Mouse (Mus musculus) neural tube, embryonic 15.5 days (tissue): ENCODE measurements around the gene Gm47955. TPM values are rescaled to one million over a fixed set of nuclear protein-coding genes. Genes with fewer than 3 reads are reported as not detected.
"Not testable (repeated sequence)": the region's sequence is repeated elsewhere in the genome, so short reads cannot be mapped to it uniquely, and the experiment has no call there.

Experiments
- ATAC-seq: fragments of 200-750 bp; cut with Nextera tagmentation; 2 replicates; pipeline ENCODE4 v1.8.0; 2017; ENCODE audit warnings: mild to moderate bottlenecking, moderate TSS enrichment, moderate library complexity; ENCODE audit not compliant: low FRiP score
- H3K27ac ChIP-seq: fragments of 300-500 bp; sonication (generic); replicated peaks from 2 replicates; pipeline ENCODE4 v1.5.1; 2015; ENCODE audit warnings: mild to moderate bottlenecking, inconsistent platforms
- H3K27me3 ChIP-seq: fragments of 300-500 bp; sonication (generic); replicated peaks from 2 replicates; pipeline ENCODE4 v1.6.1; 2015; ENCODE audit warnings: inconsistent platforms
- H3K36me3 ChIP-seq: fragments of 300-500 bp; sonication (generic); 2 replicates; pipeline ENCODE4 v1.6.1; 2015; ENCODE audit warnings: inconsistent platforms
- H3K4me1 ChIP-seq: fragments of 300-500 bp; sonication (generic); 2 replicates; pipeline ENCODE4 v1.6.1; 2015; ENCODE audit warnings: inconsistent platforms
- H3K4me2 ChIP-seq: fragments of 300-500 bp; sonication (generic); 2 replicates; pipeline ENCODE4 v1.6.1; 2015; ENCODE audit warnings: inconsistent platforms, mild to moderate bottlenecking, moderate library complexity
- H3K4me3 ChIP-seq: fragments of 300-500 bp; sonication (generic); replicated peaks from 2 replicates; pipeline ENCODE4 v1.5.1; 2015; ENCODE audit warnings: mild to moderate bottlenecking, inconsistent platforms
- H3K9ac ChIP-seq: fragments of 300-500 bp; sonication (generic); replicated peaks from 2 replicates; pipeline ENCODE4 v1.6.1; 2015; ENCODE audit warnings: mild to moderate bottlenecking, inconsistent platforms
- H3K9me3 ChIP-seq: fragments of 300-500 bp; sonication (generic); replicated peaks from 2 replicates; pipeline ENCODE4 v1.6.1; 2016; ENCODE audit warnings: inconsistent platforms
- WGBS: fragments of 180-500 bp; shearing (Covaris S2); methylation state at CpG from one replicate; pipeline ENCODE4 v1.1.7; 2015; ENCODE audit warnings: mixed read lengths; 5-methylcytosine and 5-hydroxymethylcytosine counted together
- polyA plus RNA-seq: library from polyadenylated mRNA; unstranded; fragments of >200 nt; fragmentation: Nextera tagmentation; extraction: Ambion mirVana; gene quantifications from 2 replicates; pipeline ENCODE4 v1.2.1, GENCODE M21; 2015

The Gm47955 gene
- polyA plus RNA-seq, 1 experiment from 2014 or later, result not detected

DNA sequence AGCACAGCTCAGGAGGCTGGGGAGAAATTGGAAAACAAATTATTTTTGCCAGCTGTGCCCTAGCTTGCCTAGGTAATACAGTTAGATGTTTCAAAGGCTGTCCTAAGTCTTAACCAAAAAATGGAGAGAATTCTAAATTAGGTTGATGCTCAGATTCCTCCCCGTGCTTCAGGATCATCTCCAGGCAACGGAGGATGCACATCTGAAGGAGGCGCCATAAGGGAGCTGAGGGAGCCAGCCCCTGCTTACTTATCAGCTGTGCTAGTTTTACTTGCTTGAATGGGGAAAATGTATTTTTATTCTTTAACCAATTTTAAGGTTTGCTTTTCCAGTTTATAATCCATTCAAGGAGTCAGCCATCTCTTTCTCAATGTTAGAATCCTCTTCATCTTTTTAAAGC lies 33.9 kb downstream of the Gm47955 start:
- Histone ChIP-seq H3K4me3 (no peak overlapping the region), H3K4me1 (no peaks in the 10 kb centered on the region), H3K4me2 (no peak overlapping the region), H3K9ac (no peak overlapping the region), H3K27ac (no peak overlapping the region), H3K9me3 (no peaks in the 10 kb centered on the region), H3K27me3 (no peaks in the 10 kb centered on the region), H3K36me3 (no peaks in the 10 kb centered on the region)
- 91% methylated on average over 3 of the region's 3 CpGs for WGBS
- ATAC-seq, result no peak

DNA sequence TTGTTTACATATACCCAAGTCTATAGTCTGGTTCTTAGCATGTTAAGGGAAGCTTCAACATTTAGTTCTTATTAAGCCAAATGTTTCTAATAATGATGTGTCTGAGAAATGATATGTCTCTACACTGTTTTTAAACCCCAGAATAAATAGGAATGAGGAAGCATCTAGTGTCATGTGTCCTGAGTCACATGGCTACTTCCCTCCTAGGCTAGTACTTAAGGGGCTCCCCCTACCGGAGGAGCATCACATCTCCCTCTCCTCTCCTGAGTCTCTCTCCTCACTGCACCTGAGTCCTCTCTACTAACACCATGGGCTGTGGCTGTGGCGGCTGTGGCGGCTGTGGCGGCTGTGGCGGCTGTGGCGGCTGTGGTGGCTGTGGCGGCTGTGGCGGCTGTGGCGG lies 40.2 kb downstream of the Gm47955 start, which contains the start of gene Gm47959:
Gm47959 (plus strand) TSS at position 243 of the 400 bp plus-strand sequence.
- not testable (repeated sequence) for H3K27me3 ChIP-seq, H3K4me2 ChIP-seq, ATAC-seq, H3K36me3 ChIP-seq, H3K4me3 ChIP-seq, H3K9ac ChIP-seq, H3K9me3 ChIP-seq, H3K4me1 ChIP-seq, H3K27ac ChIP-seq
- WGBS, result 98% methylated on average over 9 of the region's 9 CpGs

GRCm38 (mm10) chr1:83006218-83007179 lies 46.4 kb downstream of the Gm47955 start:
- H3K9me3 ChIP-seq, result no peaks in the 10 kb centered on the region
- no peak overlapping the region for H3K27ac ChIP-seq
- H3K36me3 ChIP-seq, result no peaks in the 10 kb centered on the region
- H3K4me3 ChIP-seq, result no peak overlapping the region
- H3K4me2 ChIP-seq, result no peak overlapping the region
- no peak overlapping the region for H3K9ac ChIP-seq
- WGBS, result 89% methylated on average over 8 of the region's 8 CpGs
- no peaks in the 10 kb centered on the region for H3K27me3 ChIP-seq
- no peak for ATAC-seq
- H3K4me1 ChIP-seq, result no peaks in the 10 kb centered on the region

- Histone ChIP-seq H3K36me3 (no peaks in the 10 kb centered on the region), H3K27me3 (no peaks in the 10 kb centered on the region), H3K4me1 (no peaks in the 10 kb centered on the region), H3K4me3 (no peak overlapping the region), H3K4me2 (no peak overlapping the region), H3K27ac (no peak overlapping the region), H3K9ac (no peak overlapping the region), H3K9me3 (no peaks in the 10 kb centered on the region)
- WGBS, result 57% methylated on average over 6 of the region's 6 CpGs
- no peak for ATAC-seq
These were observed 47.4 kb downstream of the Gm47955 start for GRCm38 (mm10) chr1:83007471-83007870.

Other genes starting within 250 kb of the Gm47955 start
- 347 and 375 TPM in 2 replicates for gene Mff, start 235.4 kb upstream of the Gm47955 start, polyA plus RNA-seq
- 10.5 TPM in 1 of 2 replicates, not detected in the other for gene Tm4sf20, start 191.8 kb upstream of the Gm47955 start, polyA plus RNA-seq
- not detected in 2 replicates for gene Gm47791, start 189.0 kb upstream of the Gm47955 start, polyA plus RNA-seq
- 26.6 and 36.5 TPM in 2 replicates for gene Agfg1, start 120.8 kb upstream of the Gm47955 start, polyA plus RNA-seq
- gene A030005L19Rik, start 47.0 kb upstream of the Gm47955 start, polyA plus RNA-seq, result 0.26 TPM in 1 of 2 replicates, not detected in the other
- gene A030014E15Rik, start 35.4 kb upstream of the Gm47955 start, polyA plus RNA-seq, result not detected in 2 replicates
- not detected in 2 replicates for gene Gm6217, start 28.9 kb upstream of the Gm47955 start, polyA plus RNA-seq
- gene A030003K21Rik, start 16.9 kb upstream of the Gm47955 start, polyA plus RNA-seq, result not detected in 2 replicates
- not detected in 2 replicates for gene Gm7544, start 4.3 kb upstream of the Gm47955 start, polyA plus RNA-seq
- gene Gm47959, start 40.3 kb downstream of the Gm47955 start, polyA plus RNA-seq, result not detected in 2 replicates
- gene Slc19a3, start 78.2 kb downstream of the Gm47955 start, polyA plus RNA-seq, result 0.75 and 1.1 TPM in 2 replicates
- not detected in 2 replicates for gene Krtap28-10, start 82.2 kb downstream of the Gm47955 start, polyA plus RNA-seq
- gene Gm47969, start 84.6 kb downstream of the Gm47955 start, polyA plus RNA-seq, result not detected in 2 replicates
- gene A030005K14Rik, start 99.1 kb downstream of the Gm47955 start, polyA plus RNA-seq, result not detected in 2 replicates
- gene Krtap28-13, start 100.6 kb downstream of the Gm47955 start, polyA plus RNA-seq, result not detected in 2 replicates
- gene Ccl20, start 156.5 kb downstream of the Gm47955 start, polyA plus RNA-seq, result 0.49 TPM in 1 of 2 replicates, not detected in the other
- 1.2 and 1.4 TPM in 2 replicates for gene Daw1, start 199.5 kb downstream of the Gm47955 start, polyA plus RNA-seq